Mouse (Mus musculus) hindbrain, embryonic 16.5 days (tissue): ENCODE data around the gene Senp2. TPM values are rescaled to one million over a fixed set of nuclear protein-coding genes. Genes with fewer than 3 reads are reported as not detected.

Source experiments
- ATAC-seq: fragments of 200-750 bp; cut with Nextera tagmentation; 2 replicates; pipeline ENCODE4 v1.8.0; 2017; ENCODE audit warnings: moderate TSS enrichment, moderate library complexity
- H3K27ac ChIP-seq: fragments of 300-500 bp; sonication (generic); 2 replicates; pipeline ENCODE4 v1.5.1; 2014; ENCODE audit warnings: low read depth, mild to moderate bottlenecking, control low read depth, low read length, moderate library complexity
- H3K27me3 ChIP-seq: fragments of 300-500 bp; sonication (generic); replicated peaks from 2 replicates; pipeline ENCODE4 v1.6.1; 2014; ENCODE audit warnings: low read length; ENCODE audit not compliant: control insufficient read depth, insufficient read depth
- H3K36me3 ChIP-seq: fragments of 300-500 bp; sonication (generic); 2 replicates; pipeline ENCODE4 v1.6.1; 2014; ENCODE audit warnings: mild to moderate bottlenecking, low read length, moderate library complexity, mixed read lengths; ENCODE audit not compliant: control insufficient read depth, insufficient read depth
- H3K4me1 ChIP-seq: fragments of 300-500 bp; sonication (generic); 2 replicates; pipeline ENCODE4 v1.6.1; 2014; ENCODE audit warnings: low read depth, low read length; ENCODE audit not compliant: control insufficient read depth, insufficient read depth
- H3K4me2 ChIP-seq: fragments of 300-500 bp; sonication (generic); 2 replicates; pipeline ENCODE4 v1.6.1; 2014; ENCODE audit warnings: mild to moderate bottlenecking, low read length, control low read depth, moderate library complexity
- H3K4me3 ChIP-seq: fragments of 300-500 bp; sonication (generic); 2 replicates; pipeline ENCODE4 v1.5.1; 2014; ENCODE audit warnings: mild to moderate bottlenecking, low read length, control low read depth, moderate library complexity
- H3K9ac ChIP-seq: fragments of 300-500 bp; sonication (generic); 2 replicates; pipeline ENCODE4 v1.6.1; 2014; ENCODE audit warnings: low read depth, mild to moderate bottlenecking, control low read depth, low read length, moderate library complexity
- H3K9me3 ChIP-seq: fragments of 300-500 bp; sonication (generic); 2 replicates; pipeline ENCODE4 v1.6.1; 2014; ENCODE audit warnings: mild to moderate bottlenecking, low read length, moderate library complexity; ENCODE audit not compliant: control insufficient read depth
- WGBS: fragments of 180-500 bp; shearing (Covaris S2); extraction: QIAGEN DNeasy Blood & Tissue Kit; methylation state at CpG from one replicate; pipeline ENCODE4 v1.1.7; 2014; 5-methylcytosine and 5-hydroxymethylcytosine counted together
- polyA plus RNA-seq: library from polyadenylated mRNA; unstranded; fragments of >200 nt; fragmentation: Nextera tagmentation; extraction: Ambion mirVana; gene quantifications from 2 replicates; pipeline ENCODE4 v1.2.1, GENCODE M21; 2015

Gene Senp2
- polyA plus RNA-seq, 1 experiment from 2014 or later = 43.1 TPM

- WGBS = 63% methylated on average over 4 of the region's 4 CpGs
- Histone ChIP-seq H3K27ac (no peak overlapping the region), H3K4me3 (no peak overlapping the region), H3K4me1 (no peaks in the 10 kb centered on the region), H3K36me3 (no peaks in the 10 kb centered on the region), H3K27me3 (no peaks in the 10 kb centered on the region), H3K9me3 (no peaks in the 10 kb centered on the region), H3K4me2 (no peak overlapping the region), H3K9ac (no peak overlapping the region)
- ATAC-seq = no peak
These were observed 8.1 kb upstream of the Senp2 start for GRCm38 (mm10) chr16:22001172-22001571.

GRCm38 (mm10) chr16:22001606-22002005 lies 7.7 kb upstream of the Senp2 start:
- H3K4me3 ChIP-seq = no peak overlapping the region
- H3K9me3 ChIP-seq = no peaks in the 10 kb centered on the region
- WGBS = 87% methylated on average over 3 of the region's 3 CpGs
- no peaks in the 10 kb centered on the region for H3K4me1 ChIP-seq
- no peak overlapping the region for H3K27ac ChIP-seq
- H3K36me3 ChIP-seq = no peaks in the 10 kb centered on the region
- no peak overlapping the region for H3K4me2 ChIP-seq
- H3K9ac ChIP-seq = no peak overlapping the region
- no peaks in the 10 kb centered on the region for H3K27me3 ChIP-seq
- no peak for ATAC-seq

DNA sequence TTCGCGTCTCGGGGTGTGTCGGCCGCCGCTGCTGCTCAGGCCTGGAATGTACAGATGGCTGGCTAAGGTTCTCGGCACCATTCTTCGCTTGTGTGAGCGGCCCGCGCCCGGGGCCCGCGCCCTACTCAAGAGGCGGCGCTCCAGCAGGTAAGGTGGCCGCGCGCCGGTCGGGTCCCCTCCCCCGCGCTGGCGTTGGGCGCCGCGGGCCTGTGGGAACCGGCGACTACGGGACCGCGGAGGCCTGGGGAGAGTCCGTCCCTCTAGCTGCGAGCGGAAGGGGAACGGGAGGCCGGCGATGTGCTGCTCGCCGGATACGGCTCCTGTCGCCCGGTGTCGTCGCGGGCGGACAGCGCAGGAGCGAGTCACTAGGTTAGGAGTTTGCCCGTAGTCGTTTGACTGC lies 312 bp downstream of the Senp2 start:
- H3K9ac ChIP-seq = peak overlapping the region; percentile 85
- peak overlapping the region; percentile 81 for H3K27ac ChIP-seq
- peak; percentile 79 for ATAC-seq
- under 1% methylated on average over 51 of the region's 51 CpGs for WGBS
- peaks cover 15% of the 10 kb centered on the region for H3K4me1 ChIP-seq
- no peaks in the 10 kb centered on the region for H3K9me3 ChIP-seq
- H3K36me3 ChIP-seq = no peaks in the 10 kb centered on the region
- H3K4me2 ChIP-seq = peak overlapping the region; percentile 66
- peak overlapping the region; percentile 97 for H3K4me3 ChIP-seq
- H3K27me3 ChIP-seq = no peaks in the 10 kb centered on the region

DNA sequence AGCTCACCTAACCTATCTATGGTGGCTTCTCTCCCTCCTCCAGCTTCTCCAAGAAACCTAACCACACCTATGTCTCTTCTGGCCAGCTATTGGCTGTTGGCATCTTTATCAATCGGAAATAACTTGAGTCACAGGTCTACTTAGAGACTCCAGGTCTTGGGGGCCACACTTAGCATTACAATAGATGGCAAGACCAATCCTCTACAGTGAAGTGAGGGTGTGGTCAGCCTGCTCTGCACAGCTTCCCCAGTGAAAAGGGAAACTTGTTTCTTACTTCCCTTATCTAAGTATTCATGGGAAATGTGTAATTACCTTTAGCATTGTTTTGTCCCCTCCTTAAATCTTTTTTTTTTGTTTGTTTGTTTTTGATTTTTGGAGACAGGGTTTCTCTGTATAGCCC lies 6.3 kb downstream of the Senp2 start:
- Histone ChIP-seq H3K9ac (no peak overlapping the region), H3K4me2 (no peak overlapping the region), H3K9me3 (no peaks in the 10 kb centered on the region), H3K27ac (no peak overlapping the region), H3K4me1 (peaks cover 7% of the 10 kb centered on the region), H3K36me3 (peaks cover 25% of the 10 kb centered on the region), H3K27me3 (no peaks in the 10 kb centered on the region), H3K4me3 (no peak overlapping the region)
- 90% methylated on average over 1 of the region's 1 CpGs for WGBS
- no peak for ATAC-seq

DNA sequence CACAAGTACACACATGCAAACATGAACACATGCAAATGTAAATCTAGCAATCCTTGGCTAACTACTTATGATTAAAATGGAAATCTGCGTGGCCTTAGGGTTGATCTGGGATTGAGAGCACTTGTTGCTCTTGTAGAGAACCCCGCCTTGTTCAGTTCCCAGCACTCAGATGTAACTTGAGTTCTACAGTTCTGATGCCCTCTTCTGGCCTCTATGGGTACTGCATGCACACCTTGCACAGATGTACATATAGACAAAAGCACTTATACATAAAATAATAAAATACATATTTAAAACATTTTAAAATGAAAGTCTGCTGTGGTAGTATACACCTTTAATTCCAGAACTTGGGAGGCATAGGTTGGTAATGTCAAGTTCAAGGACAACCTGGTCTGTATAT lies 12.8 kb downstream of the Senp2 start:
- H3K4me3 ChIP-seq = no peak overlapping the region
- H3K27ac ChIP-seq = no peak overlapping the region
- no peaks in the 10 kb centered on the region for H3K4me1 ChIP-seq
- H3K9ac ChIP-seq = no peak overlapping the region
- no peak for ATAC-seq
- no peaks in the 10 kb centered on the region for H3K27me3 ChIP-seq
- H3K9me3 ChIP-seq = peaks cover 4% of the 10 kb centered on the region; the same call in 1 of the 2 replicates
- 97% methylated on average over 2 of the region's 2 CpGs for WGBS
- no peak overlapping the region for H3K4me2 ChIP-seq
- peaks cover 38% of the 10 kb centered on the region for H3K36me3 ChIP-seq

- H3K9ac ChIP-seq = no peak overlapping the region
- H3K4me3 ChIP-seq = no peak overlapping the region
- H3K4me1 ChIP-seq = no peaks in the 10 kb centered on the region
- H3K36me3 ChIP-seq = peaks cover 37% of the 10 kb centered on the region
- no peak overlapping the region for H3K27ac ChIP-seq
- WGBS = 96% methylated on average over 5 of the region's 5 CpGs
- no peak overlapping the region for H3K4me2 ChIP-seq
- no peak for ATAC-seq
- H3K27me3 ChIP-seq = no peaks in the 10 kb centered on the region
- H3K9me3 ChIP-seq = no peaks in the 10 kb centered on the region
These were observed 18.2 kb downstream of the Senp2 start for GRCm38 (mm10) chr16:22027474-22027873.

GRCm38 (mm10) chr16:22038554-22038953 lies 29.3 kb downstream of the Senp2 start:
- no peaks in the 10 kb centered on the region for H3K27me3 ChIP-seq
- no peak for ATAC-seq
- no peaks in the 10 kb centered on the region for H3K9me3 ChIP-seq
- H3K4me2 ChIP-seq = no peak overlapping the region
- H3K4me3 ChIP-seq = no peak overlapping the region
- H3K9ac ChIP-seq = no peak overlapping the region
- 93% methylated on average over 10 of the region's 10 CpGs for WGBS
- H3K36me3 ChIP-seq = peaks cover 22% of the 10 kb centered on the region; the same call in 1 of the 2 replicates
- no peaks in the 10 kb centered on the region for H3K4me1 ChIP-seq
- no peak overlapping the region for H3K27ac ChIP-seq

- Histone ChIP-seq H3K27me3 (no peaks in the 10 kb centered on the region), H3K9ac (no peak overlapping the region), H3K9me3 (no peaks in the 10 kb centered on the region), H3K27ac (no peak overlapping the region), H3K4me2 (no peak overlapping the region), H3K4me1 (no peaks in the 10 kb centered on the region), H3K4me3 (no peak overlapping the region), H3K36me3 (peaks cover 33% of the 10 kb centered on the region; the same call in 1 of the 2 replicates)
- 86% methylated on average over 1 of the region's 1 CpGs for whole genome bisulfite sequencing
- ATAC-seq = no peak
These were observed 30.7 kb downstream of the Senp2 start for GRCm38 (mm10) chr16:22039978-22040377.

GRCm38 (mm10) chr16:22043830-22044229 lies 34.5 kb downstream of the Senp2 start:
- Histone ChIP-seq H3K36me3 (peaks cover 28% of the 10 kb centered on the region), H3K27me3 (no peaks in the 10 kb centered on the region), H3K4me1 (no peaks in the 10 kb centered on the region), H3K4me3 (no peak overlapping the region), H3K9ac (no peak overlapping the region), H3K4me2 (no peak overlapping the region), H3K27ac (no peak overlapping the region), H3K9me3 (no peaks in the 10 kb centered on the region)
- WGBS = 92% methylated on average over 4 of the region's 4 CpGs
- no peak for ATAC-seq

DNA sequence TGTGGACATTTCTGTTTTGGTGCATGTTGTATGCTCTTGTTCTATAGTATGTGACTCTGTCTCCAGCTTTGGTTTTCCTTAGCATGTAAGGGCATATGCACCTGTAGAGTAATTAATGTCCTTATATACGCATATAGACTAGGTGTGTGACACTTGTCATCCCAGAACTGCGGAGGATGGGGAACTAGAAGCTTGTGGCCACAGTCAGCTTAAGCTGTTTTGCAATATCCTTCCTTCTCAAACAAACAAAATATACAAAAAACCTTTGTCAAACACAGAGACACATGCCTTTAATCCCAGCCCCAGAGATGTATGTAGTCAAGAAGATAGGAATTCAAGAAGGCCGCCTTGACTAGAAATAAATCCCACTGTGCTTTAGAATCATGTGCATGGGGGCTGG lies 36.6 kb downstream of the Senp2 start:
- peaks cover 19% of the 10 kb centered on the region for H3K36me3 ChIP-seq
- ATAC-seq = no peak
- 97% methylated on average over 3 of the region's 3 CpGs for WGBS
- no peak overlapping the region for H3K4me2 ChIP-seq
- no peaks in the 10 kb centered on the region for H3K4me1 ChIP-seq
- H3K9me3 ChIP-seq = no peaks in the 10 kb centered on the region
- no peak overlapping the region for H3K27ac ChIP-seq
- H3K27me3 ChIP-seq = no peaks in the 10 kb centered on the region
- H3K4me3 ChIP-seq = no peak overlapping the region
- H3K9ac ChIP-seq = no peak overlapping the region
